ENCODE assay signal across 7 mouse cellular contexts in the genomic region with DNA sequence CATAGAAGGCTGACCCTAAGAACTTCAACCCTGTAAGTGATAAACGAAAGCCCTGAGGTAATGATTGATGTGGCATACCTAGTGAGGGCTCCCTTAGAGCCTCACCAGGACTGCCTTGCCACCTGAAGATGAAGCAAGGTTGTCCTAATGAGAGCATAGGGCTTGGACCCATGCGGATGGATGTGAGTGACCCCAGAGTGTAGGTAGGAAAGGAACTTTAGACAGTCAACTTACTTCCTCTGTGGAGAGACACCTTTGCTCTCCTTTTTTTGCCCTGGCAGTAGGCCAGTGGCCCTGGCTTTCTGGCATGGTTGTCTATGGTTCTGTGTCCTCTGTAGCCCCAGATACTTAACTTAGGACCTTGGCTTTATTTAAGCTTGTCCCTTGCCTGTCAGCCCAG. TPM values are rescaled to one million over a fixed set of nuclear protein-coding genes. Genes with fewer than 3 reads are reported as not detected.
A peak's percentile ranks its signal among the peaks of the same experiment; 100 is the strongest.
DNase-seq lines count a peak whose midpoint lies in the region; ATAC-seq and TF ChIP-seq lines count a peak whose summit lies in the region.

No protein-coding gene starts in this region.

- TF ChIP-seq CTCF in heart, postnatal 0 days (IDR thresholded peaks at IDR 0.05; ENCODE audit: low read depth): no peak
- TF ChIP-seq CTCF in thymus, adult 2 months (IDR thresholded peaks at IDR 0.05; ENCODE audit: borderline replicate concordance, control insufficient read depth, extremely low read depth, insufficient read depth, low read length, poor library complexity): no peak

- peak overlapping the region; percentile 100 for H3K4me2 ChIP-seq in heart, postnatal 0 days (ENCODE audit: low read depth, low read length)
- peak overlapping the region; percentile 100 for H3K4me2 ChIP-seq in limb, embryonic 12.5 days
- H3K4me2 ChIP-seq in stomach, embryonic 16.5 days (ENCODE audit: low read depth, low read length): peak overlapping the region; percentile 100

- TF ChIP-seq POLR2A in thymus, adult 2 months (IDR thresholded peaks at IDR 0.05; ENCODE audit: control insufficient read depth, extremely low read depth, insufficient read depth, low read length, poor library complexity): no peak

- peak overlapping the region; percentile 93 for H3K4me3 ChIP-seq in megakaryocyte, embryonic 14.5 days (replicated peaks)
- peak overlapping the region; percentile 99 for H3K4me3 ChIP-seq in heart, postnatal 0 days (ENCODE audit: low read depth, low read length)
- peak overlapping the region; percentile 97 for H3K4me3 ChIP-seq in limb, embryonic 12.5 days (replicated peaks)
- H3K4me3 ChIP-seq in stomach, embryonic 16.5 days (replicated peaks; ENCODE audit: low read length): peak overlapping the region; percentile 89
- H3K4me3 ChIP-seq in thymus, adult 2 months (ENCODE audit: control insufficient read depth, insufficient read depth, low read length): no peak overlapping the region

- H3K36me3 ChIP-seq in megakaryocyte, embryonic 14.5 days (replicated peaks; ENCODE audit: low read length): peaks cover 62% of the 10 kb centered on the region
- H3K36me3 ChIP-seq in heart, postnatal 0 days (replicated peaks; ENCODE audit: control insufficient read depth, insufficient read depth, low read length): peaks cover 30% of the 10 kb centered on the region
- peaks cover 46% of the 10 kb centered on the region for H3K36me3 ChIP-seq in limb, embryonic 12.5 days
- H3K36me3 ChIP-seq in stomach, embryonic 16.5 days (ENCODE audit: control insufficient read depth, insufficient read depth, low read length): peaks cover 4% of the 10 kb centered on the region; the same call in 1 of the 2 replicates
- H3K36me3 ChIP-seq in thymus, adult 2 months (ENCODE audit: control insufficient read depth, insufficient read depth, low read length): peaks cover 6% of the 10 kb centered on the region

- no peak for TF ChIP-seq EP300 in heart, postnatal 0 days (IDR thresholded peaks at IDR 0.05; ENCODE audit: low read depth)

- no peak overlapping the region for H3K9ac ChIP-seq in heart, postnatal 0 days (replicated peaks; ENCODE audit: low read depth, low read length)
- peak overlapping the region; percentile 78; the same call in 1 of the 2 replicates for H3K9ac ChIP-seq in limb, embryonic 12.5 days (replicated peaks)
- peak overlapping the region; percentile 83 for H3K9ac ChIP-seq in stomach, embryonic 16.5 days (ENCODE audit: low read length)

- DNase-seq in heart, postnatal 0 days (ENCODE audit: low spot score): no peak
- no peak for DNase-seq in left cerebral cortex, postnatal 14 days (ENCODE audit: low spot score in 2 of 2)
- DNase-seq in thymus, adult 2 months: no peak

- no peak for ATAC-seq in megakaryocyte, adult 5-6 weeks (ENCODE audit: poor library complexity, severe bottlenecking)
- ATAC-seq in heart, postnatal 0 days (ENCODE audit: insufficient read depth, low read depth): no peak
- no peak for ATAC-seq in limb, embryonic 12.5 days (ENCODE audit: insufficient number of reproducible peaks, insufficient read depth, low FRiP score, low TSS enrichment, low read depth)
- ATAC-seq in stomach, embryonic 16.5 days (ENCODE audit: insufficient read depth, low FRiP score): no peak

- WGBS in heart, postnatal 0 days: 69% methylated on average over 2 of the region's 2 CpGs
- WGBS in limb, embryonic 12.5 days: 95% methylated on average over 2 of the region's 2 CpGs
- WGBS in stomach, embryonic 16.5 days: 74% methylated on average over 2 of the region's 2 CpGs
- WGBS in thymus, adult 2 months: 92% methylated on average over 2 of the region's 2 CpGs

- H3K27ac ChIP-seq in heart, postnatal 0 days (ENCODE audit: low read depth): no peak overlapping the region
- no peak overlapping the region for H3K27ac ChIP-seq in limb, embryonic 12.5 days
- H3K27ac ChIP-seq in stomach, embryonic 16.5 days (ENCODE audit: low read length): no peak overlapping the region
- no peak overlapping the region for H3K27ac ChIP-seq in thymus, adult 2 months (ENCODE audit: control insufficient read depth, insufficient read depth, low read length)

- no peaks in the 10 kb centered on the region for H3K9me3 ChIP-seq in megakaryocyte, embryonic 14.5 days
- H3K9me3 ChIP-seq in heart, postnatal 0 days (replicated peaks; ENCODE audit: control insufficient read depth, low read length): no peaks in the 10 kb centered on the region
- H3K9me3 ChIP-seq in limb, embryonic 12.5 days: no peaks in the 10 kb centered on the region
- no peaks in the 10 kb centered on the region for H3K9me3 ChIP-seq in stomach, embryonic 16.5 days (replicated peaks; ENCODE audit: control insufficient read depth, low read length)

- peaks cover 37% of the 10 kb centered on the region for H3K4me1 ChIP-seq in megakaryocyte, embryonic 14.5 days
- H3K4me1 ChIP-seq in heart, postnatal 0 days (ENCODE audit: control insufficient read depth, insufficient read depth): peaks cover 11% of the 10 kb centered on the region
- peaks cover 16% of the 10 kb centered on the region for H3K4me1 ChIP-seq in limb, embryonic 12.5 days (replicated peaks)
- H3K4me1 ChIP-seq in stomach, embryonic 16.5 days (ENCODE audit: control insufficient read depth, insufficient read depth, low read length): peaks cover 15% of the 10 kb centered on the region
- peaks cover 12% of the 10 kb centered on the region for H3K4me1 ChIP-seq in thymus, adult 2 months (replicated peaks; ENCODE audit: control insufficient read depth, insufficient read depth, low read length)

- H3K27me3 ChIP-seq in megakaryocyte, embryonic 14.5 days (replicated peaks): no peaks in the 10 kb centered on the region
- no peaks in the 10 kb centered on the region for H3K27me3 ChIP-seq in heart, postnatal 0 days (ENCODE audit: control insufficient read depth, insufficient read depth, low read length)
- peaks cover 7% of the 10 kb centered on the region; the same call in 1 of the 2 replicates for H3K27me3 ChIP-seq in limb, embryonic 12.5 days
- H3K27me3 ChIP-seq in stomach, embryonic 16.5 days (ENCODE audit: control insufficient read depth, insufficient read depth, low read length): no peaks in the 10 kb centered on the region
- no peaks in the 10 kb centered on the region for H3K27me3 ChIP-seq in thymus, adult 2 months (ENCODE audit: control insufficient read depth, insufficient read depth, low read length)

- intact Hi-C loops in left cerebral cortex, postnatal 14 days (cut with DNase I): no loop called here

RNA-seq across cellular contexts. Expression of a gene that starts 1.7 kb away (rescaled TPM):
- polyA plus RNA-seq in megakaryocyte, embryonic 14.5 days (2012; ENCODE audit: insufficient read depth, low replicate concordance): 167 and 296 TPM in 2 replicates
- 11.4 and 12.9 TPM in 2 replicates for total RNA-seq in megakaryocyte, adult 5-6 weeks (2015)
- 8.2 and 13.1 TPM in 2 replicates for total RNA-seq in megakaryocyte, adult 5-6 weeks (2017)
- 53.0 and 62.0 TPM in 2 replicates for total RNA-seq in heart, postnatal 0 days (2014; rRNA removed; ENCODE audit: low replicate concordance)
- 14.5 and 16.1 TPM in 2 replicates for polyA plus RNA-seq in heart, postnatal 0 days (2015; fragmentation: Nextera tagmentation; extraction: Ambion mirVana)
- polyA plus RNA-seq in limb, embryonic 12.5 days (2016; fragmentation: Nextera tagmentation; extraction: Ambion mirVana): 43.7 and 45.7 TPM in 2 replicates
- 11.7 and 14.5 TPM in 2 replicates for polyA plus RNA-seq in stomach, embryonic 16.5 days (2015; fragmentation: Nextera tagmentation; extraction: Ambion mirVana)
- total RNA-seq in left cerebral cortex, postnatal 14 days (2021): 10 to 100 TPM; 27.7 to 27.9 TPM
- 91.6 and 114 TPM in 2 replicates for polyA plus RNA-seq in thymus, adult 2 months (2012; rRNA removed)

RNA-seq across cellular contexts. Expression of a gene that starts 16.9 kb away (rescaled TPM):
- polyA plus RNA-seq in megakaryocyte, embryonic 14.5 days (2012; ENCODE audit: insufficient read depth, low replicate concordance): 24.0 and 57.2 TPM in 2 replicates
- total RNA-seq in megakaryocyte, adult 5-6 weeks (2015): 71.2 and 73.2 TPM in 2 replicates
- 74.8 and 86.9 TPM in 2 replicates for total RNA-seq in megakaryocyte, adult 5-6 weeks (2017)
- total RNA-seq in heart, postnatal 0 days (2014; rRNA removed; ENCODE audit: low replicate concordance): 137 and 148 TPM in 2 replicates
- 140 and 151 TPM in 2 replicates for polyA plus RNA-seq in heart, postnatal 0 days (2015; fragmentation: Nextera tagmentation; extraction: Ambion mirVana)
- polyA plus RNA-seq in limb, embryonic 12.5 days (2016; fragmentation: Nextera tagmentation; extraction: Ambion mirVana): 239 TPM in 2 replicates
- 232 and 247 TPM in 2 replicates for polyA plus RNA-seq in stomach, embryonic 16.5 days (2015; fragmentation: Nextera tagmentation; extraction: Ambion mirVana)
- 100 to 1,000 TPM; 120 to 127 TPM for total RNA-seq in left cerebral cortex, postnatal 14 days (2021)
- polyA plus RNA-seq in thymus, adult 2 months (2012; rRNA removed): 71.8 and 74.7 TPM in 2 replicates

RNA-seq across cellular contexts. Expression of a gene that starts 18.0 kb away (rescaled TPM):
- 4.5 TPM in 1 of 2 replicates, not detected in the other for polyA plus RNA-seq in megakaryocyte, embryonic 14.5 days (2012; ENCODE audit: insufficient read depth, low replicate concordance)
- 3.9 and 5.9 TPM in 2 replicates for total RNA-seq in megakaryocyte, adult 5-6 weeks (2015)
- 15.7 and 19.1 TPM in 2 replicates for total RNA-seq in megakaryocyte, adult 5-6 weeks (2017)
- 34.7 and 53.4 TPM in 2 replicates for total RNA-seq in heart, postnatal 0 days (2014; rRNA removed; ENCODE audit: low replicate concordance)
- polyA plus RNA-seq in heart, postnatal 0 days (2015; fragmentation: Nextera tagmentation; extraction: Ambion mirVana): 33.9 and 34.2 TPM in 2 replicates
- 10.8 and 12.2 TPM in 2 replicates for polyA plus RNA-seq in limb, embryonic 12.5 days (2016; fragmentation: Nextera tagmentation; extraction: Ambion mirVana)
- polyA plus RNA-seq in stomach, embryonic 16.5 days (2015; fragmentation: Nextera tagmentation; extraction: Ambion mirVana): 16.0 and 16.2 TPM in 2 replicates
- total RNA-seq in left cerebral cortex, postnatal 14 days (2021): 1 to 10 TPM; 5.0 to 8.1 TPM
- 10.4 and 12.0 TPM in 2 replicates for polyA plus RNA-seq in thymus, adult 2 months (2012; rRNA removed)

RNA-seq across cellular contexts. Expression of a gene that starts 48.7 kb away (rescaled TPM):
- polyA plus RNA-seq in megakaryocyte, embryonic 14.5 days (2012; ENCODE audit: insufficient read depth, low replicate concordance): 7.3 and 17.6 TPM in 2 replicates
- 14.1 and 27.8 TPM in 2 replicates for total RNA-seq in megakaryocyte, adult 5-6 weeks (2015)
- 30.9 and 31.3 TPM in 2 replicates for total RNA-seq in megakaryocyte, adult 5-6 weeks (2017)
- 28.2 and 35.5 TPM in 2 replicates for total RNA-seq in heart, postnatal 0 days (2014; rRNA removed; ENCODE audit: low replicate concordance)
- polyA plus RNA-seq in heart, postnatal 0 days (2015; fragmentation: Nextera tagmentation; extraction: Ambion mirVana): 53.0 and 54.8 TPM in 2 replicates
- 234 and 242 TPM in 2 replicates for polyA plus RNA-seq in limb, embryonic 12.5 days (2016; fragmentation: Nextera tagmentation; extraction: Ambion mirVana)
- 156 and 158 TPM in 2 replicates for polyA plus RNA-seq in stomach, embryonic 16.5 days (2015; fragmentation: Nextera tagmentation; extraction: Ambion mirVana)
- total RNA-seq in left cerebral cortex, postnatal 14 days (2021): 100 to 1,000 TPM; 115 to 116 TPM
- 29.9 and 36.1 TPM in 2 replicates for polyA plus RNA-seq in thymus, adult 2 months (2012; rRNA removed)
